Mouse (Mus musculus) adrenal gland, postnatal 25 days (tissue): ENCODE results near the gene 1700014D04Rik. TPM values are rescaled to one million over a fixed set of nuclear protein-coding genes. Genes with fewer than 3 reads are reported as not detected.

Experiments
- total RNA-seq: library from RNA; stranded (reverse); gene quantifications from 2 replicates; pipeline ENCODE4 v1.2.3, GENCODE M21; 2021

1700014D04Rik gene
- total RNA-seq, 1 experiment from 2014 or later, result not detected

Other genes with a start within 250 kb of the 1700014D04Rik start
- 38.4 and 38.7 TPM in 2 replicates for gene Agtpbp1, start 161.5 kb downstream of the 1700014D04Rik start, total RNA-seq
- 63.1 and 68.0 TPM in 2 replicates for gene Naa35, start 161.5 kb downstream of the 1700014D04Rik start, total RNA-seq
- 5.7 and 7.2 TPM in 2 replicates for gene Golm1, start 70.9 kb downstream of the 1700014D04Rik start, total RNA-seq
- not detected in 2 replicates for gene 4921517D22Rik, start 52.6 kb downstream of the 1700014D04Rik start, total RNA-seq
- not detected in 2 replicates for gene Spata31d1a, start 36.4 kb downstream of the 1700014D04Rik start, total RNA-seq
- not detected in 2 replicates for gene Spata31d1b, start 34.5 kb downstream of the 1700014D04Rik start, total RNA-seq
- not detected in 2 replicates for gene Spata31d1d, start 15.0 kb downstream of the 1700014D04Rik start, total RNA-seq
- gene Isca1, start 23.1 kb upstream of the 1700014D04Rik start, total RNA-seq, result 82.8 and 99.6 TPM in 2 replicates
- not detected in 2 replicates for gene Gm49354, start 35.5 kb upstream of the 1700014D04Rik start, total RNA-seq
- 59.2 and 76.0 TPM in 2 replicates for gene Tut7, start 76.4 kb upstream of the 1700014D04Rik start, total RNA-seq